Mouse (Mus musculus): ENCODE data around the gene Inpp5b.

DNA sequence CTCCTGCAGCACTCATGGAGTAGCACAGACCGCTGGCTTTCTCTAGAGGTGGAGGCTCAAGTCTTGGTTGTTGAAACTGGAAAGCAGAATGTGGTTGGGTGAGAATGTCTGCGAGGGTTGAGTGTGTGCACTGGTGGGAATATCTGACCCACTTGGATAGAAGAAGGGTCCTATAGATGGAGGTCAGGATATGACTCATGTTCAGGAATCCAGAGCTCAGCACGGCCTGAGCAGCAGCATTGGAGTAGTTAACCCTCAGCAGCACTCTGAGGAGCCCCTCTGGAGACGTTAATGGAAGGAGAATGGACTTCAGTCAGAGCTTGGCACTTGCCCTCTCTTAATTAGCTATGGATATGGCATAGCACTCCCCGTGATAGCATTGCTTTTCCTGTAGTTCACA, 88.0 kb downstream of the Inpp5b start:
- TF ChIP-seq CTCF (IDR thresholded peaks at IDR 0.05; ENCODE audit: control insufficient read depth, insufficient read depth, insufficient replicate concordance, low read depth, low read length) (no peak), POLR2A (IDR thresholded peaks at IDR 0.05; ENCODE audit: control insufficient read depth, low read depth, low read length) (no peak)

Measured in testis, adult 2 months (tissue).